24 mouse cellular contexts compared by ENCODE assay signal in genomic region chr10:58416702-58417101, GRCm38 (mm10). TPM values are rescaled to one million over a fixed set of nuclear protein-coding genes. Genes with fewer than 3 reads are reported as not detected.
DNase-seq lines count a peak whose midpoint lies in the region; ATAC-seq and TF ChIP-seq lines count a peak whose summit lies in the region.
"Had no signal": no experiment of that assay in that cellular context is flagged by ENCODE, and none has a peak within 500 bp of the region (broad histone marks: within the 10 kb centered on the region; RNA-seq: fewer than 3 reads in every experiment).

No protein-coding gene starts in this region.

- no peaks in the 10 kb centered on the region for H3K4me1 ChIP-seq in heart, embryonic 15.5 days (replicated peaks)
- no peaks in the 10 kb centered on the region for H3K4me1 ChIP-seq in lung, postnatal 0 days (ENCODE audit: insufficient read depth, low read depth, low read length)
- H3K4me1 ChIP-seq: midbrain, embryonic 15.5 days; neural tube, embryonic 15.5 days had no signal

- TF ChIP-seq EP300 in lung, postnatal 0 days (IDR thresholded peaks at IDR 0.05) = peak; percentile 63; the same call in 1 of the 2 replicates

- no peak for DNase-seq in heart, postnatal 36 days
- DNase-seq in 416B (ENCODE audit: low read depth) (peak; percentile 91), A20 (ENCODE audit: low read depth, low spot score) (peak; percentile 23)
- DNase-seq in lung, postnatal 0 days (ENCODE audit: low spot score) = peak; percentile 92
- no peak for DNase-seq in cerebellum, adult 11-12 months
- DNase-seq in layer of hippocampus, adult 9-10 months (ENCODE audit: low spot score) = no peak
- DNase-seq: adrenal gland, adult 8-10 months; cerebellum, adult 9-10 months; gastrocnemius, postnatal 36 days; kidney, adult 18-20 months; kidney, postnatal 14 days; left cerebral cortex, postnatal 4 days; spleen, adult 18-20 months; thymus, postnatal 36 days had no signal

- no peaks in the 10 kb centered on the region for H3K27me3 ChIP-seq in heart, embryonic 15.5 days
- H3K27me3 ChIP-seq in lung, postnatal 0 days (replicated peaks; ENCODE audit: insufficient read depth, low read length) = no peaks in the 10 kb centered on the region
- H3K27me3 ChIP-seq: midbrain, embryonic 15.5 days; neural tube, embryonic 15.5 days; Patski had no signal

- no peak overlapping the region for H3K4me2 ChIP-seq in heart, embryonic 15.5 days
- no peak overlapping the region for H3K4me2 ChIP-seq in lung, postnatal 0 days (replicated peaks; ENCODE audit: low read depth, low read length)
- H3K4me2 ChIP-seq: liver, embryonic 11.5 days; midbrain, embryonic 15.5 days; neural tube, embryonic 15.5 days had no signal

- no peak overlapping the region for H3K4me3 ChIP-seq in heart, embryonic 15.5 days
- H3K4me3 ChIP-seq in lung, postnatal 0 days (ENCODE audit: low read depth, low read length) = no peak overlapping the region
- H3K4me3 ChIP-seq: layer of hippocampus, adult 2 months; left cerebral cortex, adult 2 months; midbrain, embryonic 15.5 days; neural tube, embryonic 15.5 days had no signal

- intact Hi-C loops in heart, postnatal 36 days (cut with DNase I) = no loop called here

- H3K27ac ChIP-seq in heart, embryonic 15.5 days = peak overlapping the region; percentile 12; the same call in 1 of the 2 replicates
- no peak overlapping the region for H3K27ac ChIP-seq in lung, postnatal 0 days (ENCODE audit: low read length)
- H3K27ac ChIP-seq: layer of hippocampus, adult 2 months; left cerebral cortex, adult 2 months; macrophage; midbrain, embryonic 15.5 days; neural tube, embryonic 15.5 days had no signal

- no peaks in the 10 kb centered on the region for H3K9me3 ChIP-seq in heart, embryonic 15.5 days (replicated peaks)
- H3K9me3 ChIP-seq in lung, postnatal 0 days (ENCODE audit: low read length) = no peaks in the 10 kb centered on the region
- H3K9me3 ChIP-seq: midbrain, embryonic 15.5 days; neural tube, embryonic 15.5 days had no signal

- 75% methylated on average over 3 of the region's 3 CpGs for WGBS in heart, embryonic 15.5 days
- 41% methylated on average over 3 of the region's 3 CpGs for WGBS in lung, postnatal 0 days

- ATAC-seq in heart, embryonic 15.5 days (replicated peaks; ENCODE audit: insufficient number of reproducible peaks, insufficient read depth, low FRiP score, low read depth) = peak; percentile 62; the same call in 1 of the 2 replicates
- peak; percentile 97 for ATAC-seq in lung, postnatal 0 days
- ATAC-seq: CD4-positive, CD25-positive, alpha-beta regulatory T cell, adult 4 months; forebrain, embryonic 14.5 days; midbrain, embryonic 15.5 days; Patski had no signal

- peaks cover 75% of the 10 kb centered on the region for H3K36me3 ChIP-seq in heart, embryonic 15.5 days
- peaks cover 29% of the 10 kb centered on the region for H3K36me3 ChIP-seq in lung, postnatal 0 days (ENCODE audit: insufficient read depth, low read length)

- no peak overlapping the region for H3K9ac ChIP-seq in heart, embryonic 15.5 days
- no peak overlapping the region for H3K9ac ChIP-seq in lung, postnatal 0 days (replicated peaks; ENCODE audit: low read depth)
- H3K9ac ChIP-seq: midbrain, embryonic 15.5 days; neural tube, embryonic 15.5 days had no signal

- no peak for TF ChIP-seq CTCF in lung, postnatal 0 days (IDR thresholded peaks at IDR 0.05)

RNA-seq across cellular contexts. Expression of gene Ranbp2, which starts 30.0 kb away (rescaled TPM):
- 14.9 and 15.5 TPM in 2 replicates for polyA plus RNA-seq in heart, embryonic 15.5 days (2015; fragmentation: Nextera tagmentation; extraction: Ambion mirVana)
- total RNA-seq in heart, postnatal 36 days (2021) = 10 to 100 TPM; 45.1 to 54.4 TPM
- polyA plus RNA-seq in lung, postnatal 0 days (2015; fragmentation: Nextera tagmentation; extraction: Ambion mirVana) = 12.6 and 15.3 TPM in 2 replicates

Comparison
In these comparisons a context has a peak if more than half of its experiments do, and no peak if none do; other contexts are left out.
1. DNase-seq: peak in 416B (single experiment), A20 (single experiment) and lung, postnatal 0 days (single experiment); none in heart, postnatal 36 days (0 of 2), cerebellum, adult 11-12 months (single experiment) and layer of hippocampus, adult 9-10 months (single experiment).